Mouse (Mus musculus): Measurements from ENCODE around the gene Map4k3.

Map4k3 gene

GRCm38 (mm10) chr17:80729825-80730224 is 1.5 kb upstream of the Map4k3 start:
- in situ Hi-C loops (cut with MseI, MboI), result no loop called here

- in situ Hi-C loops (cut with MseI, MboI), result no loop called here
These were observed 930 bp upstream of the Map4k3 start for GRCm38 (mm10) chr17:80729080-80729749.

GRCm38 (mm10) chr17:80727341-80727951 is 839 bp downstream of the Map4k3 start:
- in situ Hi-C loops (cut with MseI, MboI), result no loop called here

DNA sequence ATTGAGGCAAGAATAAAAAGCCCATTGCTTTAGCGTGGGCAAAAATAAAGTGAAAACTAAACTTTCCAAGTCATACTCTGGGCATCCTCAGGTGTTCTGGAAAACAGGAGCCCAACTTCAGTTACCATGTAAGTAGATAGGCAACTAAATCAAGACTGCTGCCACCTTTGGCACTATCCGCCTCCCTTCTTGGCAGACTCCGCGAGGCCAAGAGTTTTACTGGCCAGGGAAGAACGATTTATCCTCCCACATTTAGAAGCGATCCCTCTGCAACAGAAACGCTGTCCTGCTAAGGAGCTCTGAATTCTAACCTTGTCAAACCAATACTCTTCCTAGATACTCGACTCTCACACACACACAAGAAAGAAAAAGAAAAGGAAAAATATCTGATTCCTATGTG is 1.5 kb downstream of the Map4k3 start:
- in situ Hi-C loops (cut with MseI, MboI), result no loop called here

DNA sequence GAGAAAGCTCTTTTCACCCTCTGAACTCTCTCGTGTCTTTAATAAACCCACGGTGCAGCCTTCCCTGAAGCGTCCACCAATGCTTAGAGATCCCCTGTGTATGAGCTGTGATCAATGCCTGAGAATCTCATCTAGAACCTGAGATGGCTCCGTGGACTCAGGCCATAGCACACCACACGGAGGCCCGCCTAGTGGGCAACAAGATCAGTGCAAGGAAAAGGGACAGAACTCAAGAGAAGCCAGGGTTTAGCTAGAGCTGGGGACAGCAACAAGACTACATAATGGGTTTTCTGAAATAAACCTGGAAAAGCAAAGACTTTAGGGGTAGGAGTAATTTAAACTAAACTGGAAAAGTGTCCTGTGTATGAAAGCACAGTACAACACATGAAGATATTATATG is 5.2 kb downstream of the Map4k3 start:
- in situ Hi-C loops (cut with MseI, MboI), result no loop called here

- in situ Hi-C loops (cut with MseI, MboI), result no loop called here
These were observed 6.6 kb downstream of the Map4k3 start for GRCm38 (mm10) chr17:80721670-80722069.

DNA sequence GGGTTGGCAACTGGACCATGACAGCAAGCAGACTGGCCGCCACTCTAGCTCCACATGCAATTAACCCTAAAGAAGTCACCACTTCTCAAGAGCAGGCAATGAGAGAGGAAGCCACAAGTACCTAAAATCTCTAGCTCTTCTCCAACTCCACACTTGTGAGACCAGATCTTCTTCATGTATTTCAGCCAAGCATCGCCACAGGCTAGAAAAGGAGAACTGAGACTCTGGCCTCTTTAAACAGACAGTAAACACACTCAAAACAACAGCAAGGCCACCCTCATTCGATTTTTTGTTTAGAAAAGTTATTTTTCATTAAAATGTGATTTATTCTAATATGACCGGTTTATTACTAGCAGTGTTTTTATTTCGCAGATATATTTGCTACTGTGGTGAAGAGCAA is 9.0 kb downstream of the Map4k3 start:
- in situ Hi-C loops (cut with MseI, MboI), result no loop called here

DNA sequence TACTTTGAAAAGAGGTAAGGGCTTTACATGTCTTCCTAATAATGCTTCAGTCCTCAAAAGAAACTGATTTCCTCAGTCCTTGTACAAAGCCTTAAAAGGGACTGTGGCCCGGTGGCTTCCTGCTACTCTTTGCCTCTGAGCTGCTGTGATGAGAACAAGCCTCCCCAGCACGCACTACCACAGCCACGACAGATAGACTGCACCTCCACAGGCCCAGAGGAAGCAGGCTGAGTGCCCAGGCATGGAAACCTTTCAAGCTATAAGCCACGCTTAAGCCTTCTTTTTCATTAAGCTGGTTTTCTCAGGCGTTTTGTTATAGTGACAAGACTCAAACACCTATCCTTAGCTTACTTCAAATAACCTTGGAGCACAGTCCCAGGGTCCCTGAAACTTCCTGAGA is 10.0 kb downstream of the Map4k3 start:
- in situ Hi-C loops (cut with MseI, MboI), result no loop called here

DNA sequence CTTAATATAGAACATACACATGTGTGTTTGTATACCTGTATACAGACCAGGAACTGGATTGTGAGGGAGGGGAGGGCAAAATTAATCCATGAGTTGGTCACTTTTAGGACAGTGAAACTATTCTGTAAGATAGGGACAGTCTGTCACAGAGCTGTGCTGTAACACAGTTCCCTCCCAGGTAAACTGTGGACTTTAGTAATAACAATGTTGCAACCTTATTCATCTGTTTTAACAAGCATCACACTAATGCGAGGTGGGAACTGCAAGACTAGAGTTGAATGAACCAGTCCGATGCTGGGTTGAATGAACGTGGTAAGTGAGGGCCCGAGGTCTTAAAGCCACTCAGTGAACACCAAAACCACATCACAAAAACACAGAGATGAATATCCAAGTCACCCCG is 14.7 kb downstream of the Map4k3 start:
- in situ Hi-C loops (cut with MseI, MboI), result no loop called here

- in situ Hi-C loops (cut with MseI, MboI), result no loop called here
These were observed 18.1 kb downstream of the Map4k3 start for GRCm38 (mm10) chr17:80709921-80710838.

DNA sequence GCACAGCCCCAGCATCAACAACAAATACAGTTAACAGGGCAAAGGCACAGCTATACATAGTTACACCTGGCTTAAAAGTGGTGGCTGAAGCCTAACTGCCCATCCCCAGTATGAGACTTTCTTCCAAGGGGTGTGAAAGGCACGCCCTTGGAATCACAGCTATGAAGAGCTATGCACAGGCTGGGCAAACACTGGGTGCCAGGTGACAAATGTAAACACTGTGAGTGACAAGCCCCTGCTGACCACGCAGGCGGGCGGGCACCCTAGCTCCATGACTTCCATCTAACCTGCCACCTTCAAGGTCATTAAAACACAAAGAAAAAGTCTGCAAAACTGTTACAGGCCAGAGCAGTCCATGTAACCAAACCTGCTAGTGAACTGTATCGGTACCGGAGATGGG is 19.5 kb downstream of the Map4k3 start:
- in situ Hi-C loops (cut with MseI, MboI), result no loop called here

- in situ Hi-C loops (cut with MseI, MboI), result no loop called here
These were observed 21.1 kb downstream of the Map4k3 start for GRCm38 (mm10) chr17:80707176-80707575.

- in situ Hi-C loops (cut with MseI, MboI), result no loop called here
These were observed 21.7 kb downstream of the Map4k3 start for GRCm38 (mm10) chr17:80706608-80707007.

GRCm38 (mm10) chr17:80701687-80702086 is 26.6 kb downstream of the Map4k3 start:
- in situ Hi-C loops (cut with MseI, MboI), result no loop called here

GRCm38 (mm10) chr17:80698930-80699329 is 29.4 kb downstream of the Map4k3 start:
- in situ Hi-C loops (cut with MseI, MboI), result no loop called here

GRCm38 (mm10) chr17:80698191-80698901 is 29.9 kb downstream of the Map4k3 start:
- in situ Hi-C loops (cut with MseI, MboI), result no loop called here

DNA sequence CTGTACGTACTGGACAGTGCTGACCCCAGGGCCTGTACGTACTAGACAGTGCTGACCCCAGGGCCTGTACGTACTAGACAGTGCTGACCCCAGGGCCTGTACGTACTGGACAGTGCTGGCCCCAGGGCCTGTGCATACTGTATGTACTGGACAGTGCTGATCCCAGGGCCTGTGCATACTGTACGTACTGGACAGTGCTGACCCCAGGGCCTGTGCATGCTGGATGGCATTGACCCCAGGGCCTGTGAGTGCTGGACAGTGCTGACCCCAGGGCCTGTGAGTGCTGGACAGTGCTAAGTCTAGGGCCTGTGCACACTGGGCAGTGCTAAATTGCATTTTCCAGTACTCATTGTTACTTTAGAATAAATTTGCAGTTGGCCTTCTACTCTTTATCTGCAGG is 31.3 kb downstream of the Map4k3 start:
- in situ Hi-C loops (cut with MseI, MboI), result no loop called here

DNA sequence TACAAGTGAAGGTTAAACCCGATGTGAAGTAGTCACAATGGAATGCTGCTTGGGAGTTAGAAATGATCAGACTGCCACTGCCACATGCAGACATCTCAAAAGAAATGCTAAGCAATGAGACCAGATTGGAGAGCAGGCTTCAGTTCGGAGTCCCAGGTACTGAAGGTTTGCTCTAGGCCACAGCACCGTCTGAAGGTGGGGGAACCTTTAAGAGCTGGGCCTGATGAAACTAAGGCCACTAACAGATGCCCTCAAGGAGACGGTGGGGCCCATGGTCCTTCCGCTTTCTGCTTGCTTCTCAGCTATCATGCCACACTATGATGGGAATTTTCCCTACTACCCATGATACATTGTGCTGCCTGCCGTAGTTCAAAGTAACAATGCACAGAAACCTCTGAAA is 32.1 kb downstream of the Map4k3 start:
- in situ Hi-C loops (cut with MseI, MboI), result no loop called here

DNA sequence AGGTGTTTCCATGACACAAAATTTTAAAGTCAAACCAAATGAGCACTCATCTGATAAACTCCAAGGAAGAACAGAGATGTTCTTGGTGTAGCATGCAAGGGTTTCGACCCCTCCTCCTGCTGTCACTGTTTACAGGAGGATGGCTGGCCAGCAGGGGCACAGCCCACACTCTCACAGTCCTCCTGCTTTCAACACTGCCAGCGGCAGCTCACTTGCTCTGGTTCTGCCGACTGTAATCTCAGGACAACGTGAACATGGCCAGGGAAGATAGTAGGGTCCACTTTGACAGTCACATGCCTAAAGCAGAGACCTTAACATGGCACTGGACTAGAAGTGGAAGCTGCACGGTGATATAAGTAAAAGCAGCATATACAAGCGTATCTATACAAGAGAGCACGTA is 34.6 kb downstream of the Map4k3 start:
- in situ Hi-C loops (cut with MseI, MboI), result no loop called here

- in situ Hi-C loops (cut with MseI, MboI), result no loop called here
These were observed 36.1 kb downstream of the Map4k3 start for GRCm38 (mm10) chr17:80692183-80692582.

DNA sequence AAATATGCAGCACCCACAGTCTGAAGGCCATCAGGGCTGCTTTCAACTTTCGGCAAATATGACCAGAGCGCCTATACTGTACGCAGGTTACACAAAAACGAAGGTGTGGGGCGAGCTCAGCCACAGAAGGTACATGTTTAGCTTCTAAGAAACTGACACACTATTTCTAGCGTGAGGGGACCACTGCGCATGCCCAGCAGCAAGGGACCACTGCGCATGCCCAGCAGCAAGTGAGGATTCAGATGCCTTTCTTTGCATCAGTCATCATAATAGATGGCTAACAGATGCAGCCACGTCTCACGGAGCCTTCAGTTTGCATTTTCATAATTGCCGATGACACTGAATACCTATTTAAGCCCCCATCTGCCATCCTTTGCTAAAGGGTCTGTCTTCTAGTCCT is 39.6 kb downstream of the Map4k3 start:
- in situ Hi-C loops (cut with MseI, MboI), result no loop called here

DNA sequence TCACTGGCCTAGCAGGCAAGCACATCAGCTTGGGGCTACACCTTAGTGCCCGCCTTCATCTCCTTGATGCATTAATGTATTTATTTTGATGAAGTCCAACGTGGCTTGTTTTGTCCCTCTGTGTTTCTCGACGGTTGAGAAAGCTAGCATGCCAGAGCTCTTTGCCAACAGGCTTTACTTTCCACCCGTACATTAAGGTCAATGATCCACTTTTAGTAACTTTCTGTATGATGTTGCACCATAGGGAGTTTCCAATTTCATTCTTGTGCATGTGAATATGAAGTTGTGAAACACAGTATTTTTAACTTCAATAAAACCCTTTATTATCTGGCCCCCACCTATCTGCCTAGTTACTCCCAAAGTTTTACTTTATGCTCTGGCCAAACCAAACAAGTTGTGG is 42.2 kb downstream of the Map4k3 start:
- in situ Hi-C loops (cut with MseI, MboI), result no loop called here
